Mouse (Mus musculus) neural tube, embryonic 15.5 days (tissue): ENCODE results near the gene Masp2. TPM values are rescaled to one million over a fixed set of nuclear protein-coding genes. Genes with fewer than 3 reads are reported as not detected.

Source experiments
- ATAC-seq: fragments of 200-750 bp; cut with Nextera tagmentation; 2 replicates; pipeline ENCODE4 v1.8.0; 2017; ENCODE audit warnings: mild to moderate bottlenecking, moderate TSS enrichment, moderate library complexity; ENCODE audit not compliant: low FRiP score
- H3K27ac ChIP-seq: fragments of 300-500 bp; sonication (generic); replicated peaks from 2 replicates; pipeline ENCODE4 v1.5.1; 2015; ENCODE audit warnings: mild to moderate bottlenecking, inconsistent platforms
- H3K27me3 ChIP-seq: fragments of 300-500 bp; sonication (generic); replicated peaks from 2 replicates; pipeline ENCODE4 v1.6.1; 2015; ENCODE audit warnings: inconsistent platforms
- H3K36me3 ChIP-seq: fragments of 300-500 bp; sonication (generic); 2 replicates; pipeline ENCODE4 v1.6.1; 2015; ENCODE audit warnings: inconsistent platforms
- H3K4me1 ChIP-seq: fragments of 300-500 bp; sonication (generic); 2 replicates; pipeline ENCODE4 v1.6.1; 2015; ENCODE audit warnings: inconsistent platforms
- H3K4me2 ChIP-seq: fragments of 300-500 bp; sonication (generic); 2 replicates; pipeline ENCODE4 v1.6.1; 2015; ENCODE audit warnings: inconsistent platforms, mild to moderate bottlenecking, moderate library complexity
- H3K4me3 ChIP-seq: fragments of 300-500 bp; sonication (generic); replicated peaks from 2 replicates; pipeline ENCODE4 v1.5.1; 2015; ENCODE audit warnings: mild to moderate bottlenecking, inconsistent platforms
- H3K9ac ChIP-seq: fragments of 300-500 bp; sonication (generic); replicated peaks from 2 replicates; pipeline ENCODE4 v1.6.1; 2015; ENCODE audit warnings: mild to moderate bottlenecking, inconsistent platforms
- H3K9me3 ChIP-seq: fragments of 300-500 bp; sonication (generic); replicated peaks from 2 replicates; pipeline ENCODE4 v1.6.1; 2016; ENCODE audit warnings: inconsistent platforms
- WGBS: fragments of 180-500 bp; shearing (Covaris S2); methylation state at CpG from one replicate; pipeline ENCODE4 v1.1.7; 2015; ENCODE audit warnings: mixed read lengths; 5-methylcytosine and 5-hydroxymethylcytosine counted together
- polyA plus RNA-seq: library from polyadenylated mRNA; unstranded; fragments of >200 nt; fragmentation: Nextera tagmentation; extraction: Ambion mirVana; gene quantifications from 2 replicates; pipeline ENCODE4 v1.2.1, GENCODE M21; 2015

Masp2 gene
- polyA plus RNA-seq, 1 experiment from 2014 or later: 1.6 TPM

DNA sequence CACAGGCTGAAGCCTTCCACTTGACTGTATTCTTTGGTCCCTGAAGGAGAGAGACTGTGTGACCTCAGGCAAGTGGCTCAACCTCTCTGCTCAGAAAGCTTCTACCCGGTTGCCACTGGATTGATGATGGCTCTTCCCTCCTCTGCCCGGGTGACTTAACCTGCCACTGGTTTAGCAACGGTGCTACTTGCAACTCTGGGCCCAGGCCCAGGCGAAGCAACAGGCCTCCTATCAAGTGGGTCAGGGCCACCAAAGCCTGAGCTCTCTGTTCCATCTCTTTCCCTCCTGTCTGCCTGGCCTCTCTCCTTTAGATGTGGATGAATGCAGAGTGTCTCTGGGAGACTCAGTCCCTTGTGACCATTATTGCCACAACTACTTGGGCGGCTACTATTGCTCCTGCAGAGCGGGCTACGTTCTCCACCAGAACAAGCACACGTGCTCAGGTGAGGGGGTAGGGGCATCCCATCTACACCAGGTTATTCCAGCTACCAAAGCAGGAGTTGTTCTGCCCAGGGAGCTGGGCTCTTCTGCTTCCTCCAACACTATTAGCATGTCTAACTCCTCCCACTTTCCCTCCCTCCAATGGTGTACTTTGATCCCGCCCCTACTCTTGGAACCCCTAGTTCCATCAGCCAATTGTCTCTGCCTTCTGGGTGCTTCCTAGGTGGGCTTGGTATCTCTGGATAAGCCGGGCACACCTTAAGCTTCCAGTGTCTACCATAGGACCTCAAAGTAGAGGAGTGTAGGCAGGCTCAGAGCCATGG is 1.2 kb downstream of the Masp2 start:
- H3K27ac ChIP-seq: no peak overlapping the region
- whole genome bisulfite sequencing: 73% methylated on average over 10 of the region's 10 CpGs
- 0 out of 2 replicates have a peak, but pooled peaks cover 6% of the 10 kb centered on the region for H3K36me3 ChIP-seq
- H3K27me3 ChIP-seq: no peaks in the 10 kb centered on the region
- no peak overlapping the region for H3K4me3 ChIP-seq
- no peak for ATAC-seq
- H3K9ac ChIP-seq: no peak overlapping the region
- no peaks in the 10 kb centered on the region for H3K9me3 ChIP-seq
- no peak overlapping the region for H3K4me2 ChIP-seq
- H3K4me1 ChIP-seq: no peaks in the 10 kb centered on the region

DNA sequence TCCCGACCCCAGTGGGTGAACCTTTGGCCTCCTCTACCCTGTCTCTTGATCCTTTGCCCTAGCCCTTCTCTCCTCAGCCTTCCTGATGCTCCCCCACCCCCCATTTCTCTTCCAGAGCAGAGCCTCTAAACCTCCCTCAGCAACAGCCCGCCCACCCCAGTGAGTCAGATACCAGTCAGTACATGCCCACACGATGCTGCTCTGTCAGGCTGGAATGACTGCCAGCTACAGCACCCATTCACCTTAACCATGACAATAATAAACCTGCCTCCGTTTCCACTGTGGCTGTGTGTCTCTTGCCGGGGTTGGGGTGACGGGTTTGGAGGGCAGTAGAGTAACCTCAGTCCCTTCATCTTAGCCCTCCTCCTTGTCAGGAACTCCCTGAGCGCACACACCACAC is 1.8 kb downstream of the Masp2 start:
- Histone ChIP-seq H3K36me3 (0 out of 2 replicates have a peak, but pooled peaks cover 6% of the 10 kb centered on the region), H3K4me2 (no peak overlapping the region), H3K9me3 (no peaks in the 10 kb centered on the region), H3K4me3 (no peak overlapping the region), H3K4me1 (no peaks in the 10 kb centered on the region), H3K27ac (no peak overlapping the region), H3K27me3 (no peaks in the 10 kb centered on the region), H3K9ac (no peak overlapping the region)
- 78% methylated on average over 7 of the region's 7 CpGs for WGBS
- ATAC-seq: no peak

DNA sequence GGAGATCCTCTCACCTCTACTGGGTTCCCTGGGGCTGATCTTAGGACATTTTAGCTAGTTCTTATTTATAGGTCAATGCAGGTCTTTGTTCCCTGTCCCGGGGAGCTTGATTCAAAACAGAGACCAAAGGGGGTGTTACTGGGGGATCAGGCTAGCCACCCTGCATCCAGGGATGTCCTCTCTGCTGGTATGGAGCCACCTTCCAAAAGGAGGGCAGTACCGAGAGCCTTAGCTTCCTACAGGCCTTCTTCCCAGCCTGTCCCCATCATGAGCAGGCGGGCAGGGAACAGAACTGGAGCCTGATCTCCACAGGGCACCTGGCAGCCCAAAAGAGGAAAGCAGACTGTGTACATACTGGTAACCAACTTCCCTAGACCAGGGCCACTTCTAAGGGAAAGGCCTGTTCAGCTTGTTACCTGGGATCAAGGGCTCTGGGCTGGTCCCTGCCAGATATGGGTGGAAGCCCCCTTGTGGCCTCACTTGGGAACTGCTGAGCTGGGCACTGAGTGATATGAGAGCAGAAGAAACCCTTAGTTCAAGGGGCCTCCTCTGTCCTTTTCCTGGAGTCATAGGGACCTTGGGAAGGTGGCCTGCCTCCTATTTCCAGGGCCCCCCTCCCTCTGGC is 2.3 kb downstream of the Masp2 start:
- H3K4me3 ChIP-seq: no peak overlapping the region
- H3K27me3 ChIP-seq: no peaks in the 10 kb centered on the region
- over 99% methylated on average over 3 of the region's 3 CpGs for WGBS
- no peak overlapping the region for H3K4me2 ChIP-seq
- no peak for ATAC-seq
- no peak overlapping the region for H3K9ac ChIP-seq
- 0 out of 2 replicates have a peak, but pooled peaks cover 7% of the 10 kb centered on the region for H3K36me3 ChIP-seq
- no peak overlapping the region for H3K27ac ChIP-seq
- no peaks in the 10 kb centered on the region for H3K4me1 ChIP-seq
- no peaks in the 10 kb centered on the region for H3K9me3 ChIP-seq

GRCm38 (mm10) chr4:148607758-148608157 is 5.4 kb downstream of the Masp2 start:
- H3K36me3 ChIP-seq: 0 out of 2 replicates have a peak, but pooled peaks cover 15% of the 10 kb centered on the region
- no peak overlapping the region for H3K4me2 ChIP-seq
- peaks cover 3% of the 10 kb centered on the region for H3K4me1 ChIP-seq
- no peak overlapping the region for H3K4me3 ChIP-seq
- H3K9ac ChIP-seq: no peak overlapping the region
- H3K27me3 ChIP-seq: no peaks in the 10 kb centered on the region
- H3K27ac ChIP-seq: no peak overlapping the region
- WGBS: 25% methylated on average over 5 of the region's 5 CpGs
- ATAC-seq: no peak
- H3K9me3 ChIP-seq: no peaks in the 10 kb centered on the region

- 81% methylated on average over 5 of the region's 5 CpGs for WGBS
- Histone ChIP-seq H3K27ac (no peak overlapping the region), H3K4me2 (no peak overlapping the region), H3K9ac (no peak overlapping the region), H3K36me3 (peaks cover 21% of the 10 kb centered on the region), H3K4me3 (no peak overlapping the region), H3K9me3 (no peaks in the 10 kb centered on the region), H3K27me3 (no peaks in the 10 kb centered on the region), H3K4me1 (peaks cover 16% of the 10 kb centered on the region)
- no peak for ATAC-seq
Observed at GRCm38 (mm10) chr4:148609805-148610204, 7.5 kb downstream of the Masp2 start.

GRCm38 (mm10) chr4:148610631-148611364 is 8.4 kb downstream of the Masp2 start:
- WGBS: 64% methylated on average over 5 of the region's 5 CpGs
- Histone ChIP-seq H3K4me1 (peaks cover 16% of the 10 kb centered on the region), H3K27me3 (no peaks in the 10 kb centered on the region)

GRCm38 (mm10) chr4:148612557-148612956 is 10.2 kb downstream of the Masp2 start:
- no peak overlapping the region for H3K4me2 ChIP-seq
- no peak overlapping the region for H3K4me3 ChIP-seq
- peak; percentile 61 for ATAC-seq
- no peak overlapping the region for H3K9ac ChIP-seq
- H3K27ac ChIP-seq: peak overlapping the region; percentile 51; the same call in 1 of the 2 replicates
- WGBS: 14% methylated on average over 4 of the region's 4 CpGs
- peaks cover 16% of the 10 kb centered on the region for H3K4me1 ChIP-seq
- H3K9me3 ChIP-seq: no peaks in the 10 kb centered on the region
- H3K27me3 ChIP-seq: no peaks in the 10 kb centered on the region
- peaks cover 31% of the 10 kb centered on the region for H3K36me3 ChIP-seq

More at GRCm38 (mm10) chr4:148610631-148611364, 8.4 kb downstream of the Masp2 start:
- no peak overlapping the region for H3K4me2 ChIP-seq
- no peaks in the 10 kb centered on the region for H3K9me3 ChIP-seq
- H3K27ac ChIP-seq: no peak overlapping the region
- ATAC-seq: no peak
- no peak overlapping the region for H3K4me3 ChIP-seq
- peaks cover 24% of the 10 kb centered on the region for H3K36me3 ChIP-seq
- H3K9ac ChIP-seq: no peak overlapping the region

GRCm38 (mm10) chr4:148613738-148614137 is 11.4 kb downstream of the Masp2 start:
- H3K9me3 ChIP-seq: no peaks in the 10 kb centered on the region
- H3K27ac ChIP-seq: no peak overlapping the region; the same call in 1 of the 2 replicates
- ATAC-seq: no peak
- peaks cover 16% of the 10 kb centered on the region for H3K4me1 ChIP-seq
- H3K36me3 ChIP-seq: peaks cover 38% of the 10 kb centered on the region
- H3K27me3 ChIP-seq: no peaks in the 10 kb centered on the region
- no peak overlapping the region for H3K4me3 ChIP-seq
- WGBS: 34% methylated on average over 9 of the region's 9 CpGs
- H3K9ac ChIP-seq: no peak overlapping the region
- H3K4me2 ChIP-seq: no peak overlapping the region

- ATAC-seq: no peak
Observed at GRCm38 (mm10) chr4:148619805-148620204, 17.5 kb downstream of the Masp2 start.

DNA sequence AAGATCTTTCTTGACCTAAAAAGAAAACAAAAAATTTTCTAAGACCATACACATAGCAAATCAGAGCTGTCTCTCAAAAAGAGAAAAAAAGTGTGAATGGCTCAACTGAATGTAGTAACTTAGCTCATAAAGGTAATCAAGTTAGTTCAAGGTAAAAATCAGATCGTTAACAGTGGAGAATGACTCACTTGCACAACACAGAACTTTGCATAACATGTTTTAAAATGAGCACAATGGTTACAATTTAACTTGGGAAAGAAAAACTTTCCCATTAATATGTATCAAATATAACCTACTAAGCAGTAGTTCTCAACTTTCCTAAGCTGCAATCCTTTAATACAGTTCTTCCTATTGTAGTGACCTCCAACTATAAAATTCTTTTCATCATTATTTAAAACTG is 18.4 kb downstream of the Masp2 start:
- Histone ChIP-seq H3K9ac (no peak overlapping the region), H3K4me1 (peaks cover 23% of the 10 kb centered on the region), H3K27ac (no peak overlapping the region), H3K4me3 (no peak overlapping the region), H3K27me3 (no peaks in the 10 kb centered on the region), H3K36me3 (peaks cover 75% of the 10 kb centered on the region), H3K4me2 (no peak overlapping the region), H3K9me3 (no peaks in the 10 kb centered on the region)
- ATAC-seq: no peak
- 98% methylated on average over 1 of the region's 1 CpGs for WGBS

More at GRCm38 (mm10) chr4:148619805-148620204, 17.5 kb downstream of the Masp2 start:
- H3K27ac ChIP-seq: no peak overlapping the region
- H3K36me3 ChIP-seq: peaks cover 75% of the 10 kb centered on the region
- no peaks in the 10 kb centered on the region for H3K27me3 ChIP-seq
- H3K4me3 ChIP-seq: no peak overlapping the region
- H3K9me3 ChIP-seq: no peaks in the 10 kb centered on the region
- no peak overlapping the region for H3K9ac ChIP-seq
- H3K4me2 ChIP-seq: no peak overlapping the region
- peaks cover 14% of the 10 kb centered on the region for H3K4me1 ChIP-seq
- WGBS: 91% methylated on average over 1 of the region's 1 CpGs

DNA sequence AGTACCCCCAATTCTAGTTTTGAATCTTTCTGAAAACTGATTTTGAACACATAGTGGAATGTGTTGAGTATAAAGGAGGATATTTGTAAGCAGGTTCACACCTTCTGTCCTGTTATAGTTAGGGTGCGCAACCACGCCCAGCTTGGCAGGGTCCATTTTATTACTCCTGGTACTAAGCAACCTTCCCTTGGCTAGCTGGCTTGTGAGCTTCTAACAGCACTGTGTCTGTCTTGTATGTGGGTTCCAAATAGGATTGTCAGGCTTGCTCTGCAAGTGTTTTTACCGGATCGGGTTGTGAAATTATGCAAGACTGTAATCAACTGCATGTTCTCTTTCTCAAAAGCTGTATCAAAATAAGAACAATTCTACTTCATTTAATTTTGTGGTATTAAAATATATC is 20.1 kb downstream of the Masp2 start:
- Histone ChIP-seq H3K27me3 (no peaks in the 10 kb centered on the region), H3K9me3 (no peaks in the 10 kb centered on the region), H3K9ac (no peak overlapping the region), H3K4me2 (no peak overlapping the region), H3K36me3 (peaks cover 65% of the 10 kb centered on the region), H3K27ac (no peak overlapping the region), H3K4me1 (peaks cover 29% of the 10 kb centered on the region), H3K4me3 (no peak overlapping the region)
- 98% methylated on average over 4 of the region's 4 CpGs for WGBS
- ATAC-seq: no peak
